Mouse (Mus musculus): Measurements from ENCODE around the gene Adam15.

Gene Adam15

GRCm38 (mm10) chr3:89325882-89326281, 23.9 kb downstream of the Adam15 start:
- DNase-seq (ENCODE audit: low spot score in 2 of 2): no peak

- peak; percentile 63 to 70 for DNase-seq (ENCODE audit: low spot score in 2 of 2)
These were observed 27.2 kb downstream of the Adam15 start, which contains the start of gene Efna3 for GRCm38 (mm10) chr3:89322514-89323165. TSS of gene Efna3 (minus strand) at chr3:89322965.

DNA sequence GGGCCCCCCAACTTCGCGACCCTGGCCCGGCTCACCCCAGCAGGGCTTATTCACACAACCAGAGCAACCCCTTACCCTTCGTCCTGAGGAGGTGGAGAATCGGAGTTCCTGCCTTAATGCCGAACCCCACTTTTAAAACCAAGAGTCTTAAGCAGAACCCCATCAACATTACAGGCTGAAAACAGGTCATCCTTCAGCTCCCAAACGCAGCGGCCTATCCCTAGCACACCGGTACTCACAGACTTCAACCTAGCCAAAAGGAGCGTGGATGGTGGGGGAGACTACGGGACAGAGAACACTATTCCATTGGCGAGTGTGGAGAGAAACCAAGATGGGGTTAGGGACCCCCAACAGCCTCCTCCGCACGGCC, 27.7 kb downstream of the Adam15 start:
- no peak for DNase-seq (ENCODE audit: low spot score in 2 of 2)

DNA sequence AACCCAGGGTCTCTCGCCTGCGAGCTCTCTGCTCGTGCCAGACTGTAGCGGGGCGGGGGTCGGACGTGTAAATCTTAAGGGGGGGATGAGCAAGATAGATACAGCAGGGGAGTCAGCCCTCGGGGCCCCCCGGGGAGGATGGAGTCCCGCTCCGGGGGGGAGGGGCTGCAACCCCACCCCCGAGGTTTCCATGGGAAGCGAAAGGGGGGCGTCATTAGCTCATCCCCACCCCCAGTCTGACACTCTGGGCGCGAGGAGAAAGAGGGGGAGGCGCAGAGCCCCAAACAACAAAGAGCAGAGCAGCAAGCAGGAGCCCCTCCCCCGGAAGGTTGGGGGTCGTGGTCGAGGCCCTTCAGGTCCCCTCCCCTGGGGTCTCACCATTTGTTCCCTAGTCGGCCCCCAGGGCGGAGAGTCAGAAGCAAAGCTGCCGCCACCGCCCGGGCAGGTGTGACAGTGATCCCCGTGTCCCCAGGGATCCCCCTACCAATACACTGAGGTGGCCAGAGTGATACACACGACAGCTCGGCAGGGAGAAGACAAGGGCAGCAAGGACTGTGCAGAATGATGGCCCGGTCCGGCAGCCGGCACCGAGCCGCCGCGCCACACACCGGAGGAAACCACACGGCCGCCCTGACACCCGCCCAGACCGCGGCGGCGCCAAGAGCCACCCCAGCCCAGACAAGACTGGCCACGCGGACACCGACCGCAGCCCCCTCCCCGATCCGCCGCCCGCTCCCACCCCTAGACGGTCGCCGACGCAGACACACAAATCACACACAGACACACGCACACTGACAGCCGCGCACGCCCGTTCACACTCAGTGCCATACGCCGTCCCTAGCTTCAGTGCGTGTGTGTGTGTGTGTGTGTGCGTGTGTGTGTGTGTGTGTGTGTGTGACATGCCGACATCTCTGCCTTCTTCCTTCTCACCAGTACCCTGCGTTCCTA, 28.3 kb downstream of the Adam15 start:
- peak in 1 of 2 experiments; percentile 37 for DNase-seq (ENCODE audit: low spot score in 2 of 2)

DNA sequence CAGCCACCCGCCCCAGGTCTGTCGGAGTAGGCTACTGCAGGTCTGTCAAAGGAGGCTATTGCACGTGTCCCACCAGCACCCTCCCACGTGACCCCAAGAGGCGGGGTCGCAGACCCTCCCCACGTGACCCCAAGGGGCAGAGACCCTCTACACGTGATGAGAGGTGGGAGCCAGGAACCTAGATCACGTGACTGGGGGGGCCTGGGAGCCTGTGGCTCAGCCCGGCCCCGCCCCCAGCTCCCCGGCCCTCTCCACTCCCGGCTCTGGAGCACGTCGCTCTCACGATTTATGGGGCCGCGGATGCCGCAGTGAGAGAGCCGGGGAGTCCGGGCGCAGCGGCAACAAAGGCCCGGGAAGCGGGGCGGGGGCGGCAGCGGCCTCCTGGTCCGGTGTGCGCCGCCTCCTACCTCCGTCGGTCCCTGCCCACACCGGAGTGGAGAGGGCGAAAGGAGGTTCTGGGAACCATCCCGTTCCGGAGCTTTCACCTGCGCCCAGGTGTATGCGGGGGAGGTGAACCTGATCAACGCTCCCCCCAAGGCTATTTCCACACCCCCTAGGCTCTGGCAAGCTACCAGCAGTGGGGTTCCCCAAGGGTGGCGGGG, 29.1 kb downstream of the Adam15 start:
- DNase-seq (ENCODE audit: low spot score in 2 of 2): peak in 1 of 2 experiments; percentile 50

GRCm38 (mm10) chr3:89319591-89320350, 30.0 kb downstream of the Adam15 start:
- peak in 1 of 2 experiments; percentile 32 for DNase-seq (ENCODE audit: low spot score in 2 of 2)

- DNase-seq (ENCODE audit: low spot score in 2 of 2): no peak
These were observed 30.7 kb downstream of the Adam15 start for GRCm38 (mm10) chr3:89318971-89319590.

DNA sequence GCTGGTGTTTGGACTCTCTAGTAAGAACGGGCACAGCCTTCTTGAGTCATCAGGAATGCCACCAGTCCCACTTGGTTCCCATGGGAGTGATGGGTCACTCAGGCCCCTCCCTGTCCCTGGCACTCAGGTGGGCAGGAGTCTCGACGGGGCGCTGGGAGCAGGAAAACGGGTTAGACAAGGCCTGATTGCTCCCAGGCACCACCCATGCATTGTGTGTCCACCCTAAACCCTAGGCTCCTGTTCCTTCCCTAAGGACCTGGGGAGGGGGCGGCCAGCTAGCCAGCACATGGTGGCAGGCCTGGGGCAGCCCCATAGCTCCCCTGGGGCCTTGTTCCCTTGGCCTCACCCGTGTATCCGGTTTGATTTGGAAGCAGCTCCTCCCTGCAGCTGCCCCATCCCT, 31.5 kb downstream of the Adam15 start:
- DNase-seq (ENCODE audit: low spot score in 2 of 2): no peak

DNA sequence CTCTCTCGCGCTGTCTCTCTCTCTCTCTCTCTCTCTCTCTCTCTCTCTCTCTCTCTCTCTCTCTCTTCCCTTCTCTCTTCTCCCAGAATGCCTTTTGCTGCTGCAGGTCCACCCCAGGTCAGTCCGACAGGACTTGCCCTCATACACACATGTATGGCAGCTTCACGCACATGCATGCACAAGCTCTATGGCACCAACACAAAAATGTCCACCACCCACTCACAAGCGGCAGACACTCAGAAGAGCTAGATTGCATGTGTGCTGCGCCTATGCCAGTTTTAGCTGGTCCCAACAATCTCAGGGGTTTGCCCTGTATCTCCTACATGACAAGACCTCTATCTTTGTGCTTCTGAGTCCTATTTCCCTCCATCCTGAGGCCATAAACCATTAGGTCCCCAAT, 32.5 kb downstream of the Adam15 start:
- no peak for DNase-seq (ENCODE audit: low spot score in 2 of 2)

DNA sequence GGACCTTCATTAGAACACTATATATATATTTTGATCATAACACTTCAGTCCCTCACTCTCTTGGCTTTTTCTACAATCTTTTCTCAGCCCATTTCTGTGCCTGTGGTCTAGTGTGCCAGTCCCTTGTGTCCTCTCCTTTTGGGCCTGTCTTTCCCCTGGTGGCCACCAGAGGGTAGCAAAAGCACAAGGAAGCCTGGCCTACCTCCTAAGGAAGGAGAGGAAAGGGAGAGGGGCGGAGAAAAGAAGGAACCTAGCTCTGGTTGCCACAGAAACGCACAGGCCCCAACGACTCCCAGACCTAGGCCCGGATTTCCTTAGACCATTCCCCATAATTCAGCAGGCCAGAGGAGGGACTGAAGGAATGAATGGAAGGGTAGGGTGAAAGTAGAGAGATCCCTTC, 33.0 kb downstream of the Adam15 start:
- DNase-seq (ENCODE audit: low spot score in 2 of 2): peak; percentile 84 to 90

DNA sequence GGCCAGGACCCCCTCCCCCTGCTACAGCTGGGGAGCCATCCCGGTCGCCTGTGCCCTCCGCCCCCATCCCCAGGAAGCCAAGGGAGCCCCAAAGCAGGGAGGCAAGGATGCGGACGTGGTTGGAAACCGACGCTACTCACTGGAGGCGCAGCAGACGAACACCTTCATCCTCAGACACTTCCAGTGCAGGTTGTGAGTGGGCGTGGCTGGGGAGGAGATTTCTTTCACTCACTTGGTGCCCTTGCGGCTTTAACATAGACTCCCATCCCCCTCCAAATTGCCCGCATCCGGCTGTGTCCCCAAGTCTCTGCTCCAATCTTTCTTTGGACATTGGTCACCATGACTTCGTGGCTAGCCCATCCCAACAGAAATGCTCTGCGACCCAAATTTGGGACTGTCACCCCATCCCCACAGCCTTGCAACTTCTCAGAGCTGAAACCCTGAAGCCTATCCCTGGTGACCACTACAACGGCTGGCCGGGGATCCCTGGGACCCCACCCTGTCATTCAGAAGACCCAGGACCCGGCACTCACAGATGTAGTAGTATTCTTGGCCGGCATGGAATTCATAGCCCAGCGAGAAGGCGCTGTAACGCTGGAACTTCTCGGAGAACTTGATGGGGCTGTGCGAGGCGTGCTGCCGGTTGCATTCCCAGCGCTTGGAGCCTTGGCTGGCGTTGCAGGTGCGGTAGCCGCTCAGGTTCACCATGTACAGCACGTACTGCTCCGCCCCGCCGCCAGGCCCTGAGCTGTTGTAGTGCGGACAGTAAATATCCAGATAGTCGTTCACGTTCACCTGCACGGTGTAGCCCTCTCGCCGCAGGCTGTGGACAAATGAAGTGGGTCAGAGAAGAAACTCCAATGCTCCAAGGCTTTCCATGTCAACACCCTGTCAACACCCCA, 33.6 kb downstream of the Adam15 start:
- DNase-seq (ENCODE audit: low spot score in 2 of 2): no peak

DNA sequence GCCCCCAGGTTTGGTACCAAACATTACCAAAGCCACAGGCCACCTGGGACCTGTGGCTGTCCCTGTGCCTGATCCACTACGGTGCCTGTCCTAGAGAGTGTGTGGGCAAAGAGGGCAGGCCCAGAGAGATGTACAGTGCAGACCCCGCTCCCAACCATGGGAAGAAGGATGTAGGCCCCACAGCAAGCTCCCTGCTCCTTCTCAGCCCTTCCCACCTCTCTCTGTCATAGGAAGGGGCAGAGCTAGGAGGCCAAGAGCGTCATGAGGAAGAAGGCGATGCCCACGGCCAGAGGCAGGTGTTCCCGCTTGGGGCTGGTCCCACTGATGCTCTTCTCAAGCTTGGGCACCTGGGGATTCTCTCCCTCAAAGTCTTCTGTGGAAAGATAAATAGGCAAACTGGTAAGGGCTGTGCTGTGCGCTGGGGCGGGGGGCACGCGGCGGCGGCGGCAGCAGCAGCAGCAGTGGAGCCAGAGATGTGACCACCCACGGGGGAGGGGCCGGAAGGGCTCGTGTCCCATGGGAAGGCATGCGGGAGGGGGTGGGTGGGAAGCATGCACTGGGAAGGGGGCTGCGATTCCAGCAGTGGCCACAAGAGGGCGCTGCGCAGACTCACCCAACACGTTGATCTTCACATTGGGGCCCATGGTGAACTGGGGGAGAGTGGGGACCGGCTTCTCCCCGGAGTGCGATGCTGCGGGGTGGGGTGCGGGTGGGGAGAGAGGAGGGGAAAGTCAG, 34.4 kb downstream of the Adam15 start:
- DNase-seq (ENCODE audit: low spot score in 2 of 2): peak; percentile 79 to 89

DNA sequence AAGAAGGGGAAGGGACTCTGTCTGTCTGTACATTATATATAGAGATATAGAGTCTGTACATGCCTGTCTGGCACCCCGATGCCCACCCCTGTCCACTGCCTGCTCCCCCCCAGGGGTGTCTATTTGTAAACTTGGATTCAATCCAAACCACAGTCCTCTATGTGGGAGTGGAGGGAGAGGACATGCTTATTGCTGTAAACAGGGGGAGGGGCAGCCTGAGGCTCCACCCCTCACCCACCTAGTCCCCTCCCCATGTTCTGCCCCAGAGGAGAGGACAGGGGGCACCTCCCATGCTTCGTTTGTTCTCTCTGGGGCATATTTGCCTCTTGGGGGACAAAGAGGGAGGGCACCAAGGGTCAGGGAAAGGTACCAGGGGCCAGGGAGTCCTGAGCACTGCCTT, 35.0 kb downstream of the Adam15 start:
- no peak for DNase-seq (ENCODE audit: low spot score in 2 of 2)

- no peak for DNase-seq (ENCODE audit: low spot score in 2 of 2)
These were observed 35.5 kb downstream of the Adam15 start for GRCm38 (mm10) chr3:89314340-89314739.

- peak in 1 of 2 experiments; percentile 72 for DNase-seq (ENCODE audit: low spot score in 2 of 2)
These were observed 41.7 kb downstream of the Adam15 start for GRCm38 (mm10) chr3:89308089-89308488.

GRCm38 (mm10) chr3:89305551-89306325, 44.1 kb downstream of the Adam15 start:
- no peak for DNase-seq (ENCODE audit: low spot score in 2 of 2)

DNA sequence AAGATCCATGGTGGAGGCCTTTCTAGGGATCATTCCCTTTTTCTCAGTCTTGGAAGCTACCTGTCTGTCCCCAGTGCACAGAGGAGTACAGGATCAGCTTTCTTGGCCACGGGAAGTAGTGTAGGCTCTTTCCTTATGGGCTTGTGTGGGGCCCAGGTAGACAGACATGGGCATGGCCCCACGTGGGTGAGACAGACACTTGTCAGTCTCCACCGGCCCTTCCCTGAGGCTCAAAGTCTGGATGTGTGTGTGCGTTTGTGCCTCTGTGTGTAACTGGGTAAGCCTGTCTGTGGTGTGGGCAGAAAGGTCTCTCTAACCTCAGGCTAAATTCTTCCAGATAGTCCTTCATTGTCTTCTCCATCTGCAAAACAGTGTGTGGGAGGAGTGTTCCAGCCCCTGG, 44.7 kb downstream of the Adam15 start:
- no peak for DNase-seq (ENCODE audit: low spot score in 2 of 2)

DNA sequence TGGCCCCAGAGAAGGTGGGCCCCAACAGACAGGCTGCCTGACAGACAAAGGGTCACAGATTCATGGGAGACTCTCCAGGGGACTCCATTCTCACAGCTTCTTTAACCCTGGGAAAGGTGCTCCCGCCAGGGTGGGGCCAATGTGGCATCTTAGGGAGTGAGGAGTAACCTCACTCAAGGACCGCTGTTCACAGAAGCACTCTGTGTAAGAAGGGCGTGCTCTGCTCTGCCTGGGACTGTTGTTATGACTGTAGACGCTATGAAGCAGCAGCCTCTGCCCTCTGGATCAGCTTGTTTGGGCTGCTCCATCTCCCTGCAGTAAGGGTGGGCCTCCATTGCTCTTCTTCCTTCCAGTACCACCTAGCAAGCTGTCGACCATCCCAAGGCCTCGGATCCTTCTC, 45.4 kb downstream of the Adam15 start:
- DNase-seq (ENCODE audit: low spot score in 2 of 2): no peak

- no peak for DNase-seq (ENCODE audit: low spot score in 2 of 2)
These were observed 49.3 kb downstream of the Adam15 start for GRCm38 (mm10) chr3:89300514-89300913.

Data from cerebellum, postnatal 4 days (tissue).